Mouse (Mus musculus): ENCODE measurements at regions not wholly inside any gene's neighbourhood (a gene's known extent, or its start where the extent isn't known, plus 50 kb on each side); places are given as distances from the start of the nearest gene placed in this dataset.
A peak's percentile ranks its signal among the peaks of the same experiment; 100 is the strongest.
"Not testable (repeated sequence)": the region's sequence is repeated elsewhere in the genome, so short reads cannot be mapped to it uniquely, and the experiment has no call there.

- Histone ChIP-seq H3K9me3 (no peaks in the 10 kb centered on the region), H3K4me3 (no peak overlapping the region), H3K27ac (replicated peaks) (no peak overlapping the region), H3K27me3 (no peaks in the 10 kb centered on the region), H3K36me3 (no peaks in the 10 kb centered on the region), H3K4me1 (replicated peaks) (no peaks in the 10 kb centered on the region), H3K4me2 (no peak overlapping the region), H3K9ac (no peak overlapping the region)
- 66% methylated on average over 9 of the region's 9 CpGs for WGBS
- ATAC-seq (ENCODE audit: low FRiP score, low read depth) = no peak
Observed at GRCm38 (mm10) chr17:31753113-31753858, 75.7 kb downstream of the Cryaa start.

GRCm38 (mm10) chr17:31753859-31754229 lies 76.2 kb downstream of the Cryaa start:
- Histone ChIP-seq H3K9me3 (no peaks in the 10 kb centered on the region), H3K4me1 (replicated peaks) (no peaks in the 10 kb centered on the region), H3K27ac (replicated peaks) (no peak overlapping the region), H3K4me2 (no peak overlapping the region), H3K36me3 (no peaks in the 10 kb centered on the region), H3K27me3 (no peaks in the 10 kb centered on the region), H3K4me3 (no peak overlapping the region), H3K9ac (no peak overlapping the region)
- ATAC-seq (ENCODE audit: low FRiP score, low read depth) = no peak
- 62% methylated on average over 4 of the region's 4 CpGs for WGBS

GRCm38 (mm10) chr17:31760465-31760864 lies 82.9 kb downstream of the Cryaa start:
- 98% methylated on average over 2 of the region's 2 CpGs for WGBS
- H3K27ac ChIP-seq (replicated peaks) = no peak overlapping the region
- H3K9me3 ChIP-seq = no peaks in the 10 kb centered on the region
- no peaks in the 10 kb centered on the region for H3K27me3 ChIP-seq
- H3K36me3 ChIP-seq = no peaks in the 10 kb centered on the region
- no peak overlapping the region for H3K4me2 ChIP-seq
- ATAC-seq (ENCODE audit: low FRiP score, low read depth) = no peak
- H3K9ac ChIP-seq = no peak overlapping the region
- no peaks in the 10 kb centered on the region for H3K4me1 ChIP-seq (replicated peaks)
- H3K4me3 ChIP-seq = no peak overlapping the region

GRCm38 (mm10) chr17:31763078-31763477 lies 85.5 kb downstream of the Cryaa start:
- Histone ChIP-seq H3K9ac (no peak overlapping the region), H3K36me3 (no peaks in the 10 kb centered on the region), H3K27ac (replicated peaks) (no peak overlapping the region), H3K4me1 (replicated peaks) (peaks cover 19% of the 10 kb centered on the region), H3K4me3 (no peak overlapping the region), H3K9me3 (no peaks in the 10 kb centered on the region), H3K4me2 (no peak overlapping the region), H3K27me3 (no peaks in the 10 kb centered on the region)
- WGBS = 60% methylated on average over 5 of the region's 5 CpGs
- no peak for ATAC-seq (ENCODE audit: low FRiP score, low read depth)

GRCm38 (mm10) chr17:31766779-31767697 lies 88.6 kb downstream of the Sik1 start:
- Histone ChIP-seq H3K4me1 (replicated peaks) (peaks cover 22% of the 10 kb centered on the region), H3K9me3 (no peaks in the 10 kb centered on the region), H3K4me3 (no peak overlapping the region), H3K27ac (replicated peaks) (peak overlapping the region; percentile 82), H3K4me2 (peak overlapping the region; percentile 20; the same call in 1 of the 2 replicates), H3K27me3 (no peaks in the 10 kb centered on the region), H3K9ac (peak overlapping the region; percentile 16; the same call in 1 of the 2 replicates), H3K36me3 (no peaks in the 10 kb centered on the region)
- WGBS = 14% methylated on average over 25 of the region's 25 CpGs
- ATAC-seq (ENCODE audit: low FRiP score, low read depth) = peak; percentile 93

GRCm38 (mm10) chr17:31772201-31772820 lies 83.3 kb downstream of the Sik1 start:
- H3K9ac ChIP-seq = no peak overlapping the region
- 45% methylated on average over 9 of the region's 9 CpGs for WGBS
- no peak overlapping the region for H3K4me2 ChIP-seq
- H3K27ac ChIP-seq (replicated peaks) = no peak overlapping the region
- H3K36me3 ChIP-seq = no peaks in the 10 kb centered on the region
- ATAC-seq (ENCODE audit: low FRiP score, low read depth) = no peak
- H3K4me1 ChIP-seq (replicated peaks) = peaks cover 19% of the 10 kb centered on the region
- H3K27me3 ChIP-seq = no peaks in the 10 kb centered on the region
- H3K9me3 ChIP-seq = no peaks in the 10 kb centered on the region
- no peak overlapping the region for H3K4me3 ChIP-seq

GRCm38 (mm10) chr17:31773882-31774281 lies 81.7 kb downstream of the Sik1 start:
- not testable (repeated sequence) for H3K4me2 ChIP-seq; H3K9me3 ChIP-seq; H3K27ac ChIP-seq (replicated peaks); H3K9ac ChIP-seq; ATAC-seq (ENCODE audit: low FRiP score, low read depth); H3K27me3 ChIP-seq; H3K36me3 ChIP-seq; H3K4me3 ChIP-seq
- peaks cover 18% of the 10 kb centered on the region for H3K4me1 ChIP-seq (replicated peaks)

- Histone ChIP-seq H3K9me3 (no peaks in the 10 kb centered on the region), H3K4me1 (replicated peaks) (peaks cover 18% of the 10 kb centered on the region), H3K27me3 (no peaks in the 10 kb centered on the region), H3K4me2 (no peak overlapping the region), H3K4me3 (no peak overlapping the region), H3K36me3 (no peaks in the 10 kb centered on the region), H3K9ac (no peak overlapping the region), H3K27ac (replicated peaks) (no peak overlapping the region)
- ATAC-seq (ENCODE audit: low FRiP score, low read depth) = no peak
- 84% methylated on average over 5 of the region's 5 CpGs for WGBS
Observed at GRCm38 (mm10) chr17:31775037-31775436, 80.6 kb downstream of the Sik1 start.

- Histone ChIP-seq H3K4me2 (no peak overlapping the region), H3K27me3 (no peaks in the 10 kb centered on the region), H3K4me1 (replicated peaks) (peaks cover 18% of the 10 kb centered on the region), H3K27ac (replicated peaks) (no peak overlapping the region), H3K36me3 (no peaks in the 10 kb centered on the region), H3K4me3 (no peak overlapping the region), H3K9me3 (no peaks in the 10 kb centered on the region), H3K9ac (no peak overlapping the region)
- 91% methylated on average over 3 of the region's 3 CpGs for WGBS
- no peak for ATAC-seq (ENCODE audit: low FRiP score, low read depth)
Observed at GRCm38 (mm10) chr17:31775966-31776365, 79.6 kb downstream of the Sik1 start.

GRCm38 (mm10) chr17:31776949-31777607 lies 78.5 kb downstream of the Sik1 start:
- no peak overlapping the region for H3K9ac ChIP-seq
- H3K4me1 ChIP-seq (replicated peaks) = peaks cover 16% of the 10 kb centered on the region
- no peak overlapping the region for H3K4me2 ChIP-seq
- H3K36me3 ChIP-seq = no peaks in the 10 kb centered on the region
- peak; percentile 82 for ATAC-seq (ENCODE audit: low FRiP score, low read depth)
- no peaks in the 10 kb centered on the region for H3K9me3 ChIP-seq
- H3K27ac ChIP-seq (replicated peaks) = no peak overlapping the region
- WGBS = 53% methylated on average over 9 of the region's 9 CpGs
- no peaks in the 10 kb centered on the region for H3K27me3 ChIP-seq
- H3K4me3 ChIP-seq = no peak overlapping the region

- H3K9ac ChIP-seq = no peak overlapping the region
- 75% methylated on average over 5 of the region's 5 CpGs for WGBS
- no peak overlapping the region for H3K4me2 ChIP-seq
- no peak for ATAC-seq (ENCODE audit: low FRiP score, low read depth)
- H3K4me1 ChIP-seq (replicated peaks) = peaks cover 13% of the 10 kb centered on the region
- H3K36me3 ChIP-seq = no peaks in the 10 kb centered on the region
- H3K9me3 ChIP-seq = no peaks in the 10 kb centered on the region
- H3K27ac ChIP-seq (replicated peaks) = no peak overlapping the region
- no peak overlapping the region for H3K4me3 ChIP-seq
- H3K27me3 ChIP-seq = no peaks in the 10 kb centered on the region
Observed at GRCm38 (mm10) chr17:31777751-31778150, 77.9 kb downstream of the Sik1 start.

- 79% methylated on average over 3 of the region's 3 CpGs for WGBS
- Histone ChIP-seq H3K27me3 (no peaks in the 10 kb centered on the region), H3K4me2 (no peak overlapping the region)
Observed at GRCm38 (mm10) chr17:31779466-31779865, 76.1 kb downstream of the Sik1 start.

More at GRCm38 (mm10) chr17:31779466-31779865, 76.1 kb downstream of the Sik1 start:
- H3K9ac ChIP-seq = no peak overlapping the region
- ATAC-seq (ENCODE audit: low FRiP score, low read depth) = no peak
- no peaks in the 10 kb centered on the region for H3K36me3 ChIP-seq
- H3K9me3 ChIP-seq = no peaks in the 10 kb centered on the region
- H3K4me1 ChIP-seq (replicated peaks) = peaks cover 13% of the 10 kb centered on the region
- no peak overlapping the region for H3K27ac ChIP-seq (replicated peaks)
- no peak overlapping the region for H3K4me3 ChIP-seq

Measured in hindbrain, embryonic 15.5 days (tissue).